Mouse (Mus musculus) lung, embryonic 14.5 days (tissue): ENCODE data around the gene Foxp4. TPM values are rescaled to one million over a fixed set of nuclear protein-coding genes. Genes with fewer than 3 reads are reported as not detected.
A peak's percentile ranks its signal among the peaks of the same experiment; 100 is the strongest.

Experiments
- ATAC-seq: fragments of 200-750 bp; cut with Nextera tagmentation; 2 replicates; pipeline ENCODE4 v1.8.0; 2017; ENCODE audit warnings: mild to moderate bottlenecking, moderate TSS enrichment, moderate library complexity; ENCODE audit not compliant: insufficient read depth
- DNase-seq: peaks from one replicate; pipeline ENCODE4 v3.0.0-alpha.2; 2015
- H3K27ac ChIP-seq: fragments of 300-500 bp; sonication (generic); 2 replicates; pipeline ENCODE4 v1.5.1; 2014; ENCODE audit warnings: low read depth, mild to moderate bottlenecking, moderate library complexity
- H3K27me3 ChIP-seq: fragments of 300-500 bp; sonication (generic); 2 replicates; pipeline ENCODE4 v1.6.1; 2014; ENCODE audit warnings: low read length, control low read depth; ENCODE audit not compliant: insufficient read depth
- H3K36me3 ChIP-seq: fragments of 300-500 bp; sonication (generic); 2 replicates; pipeline ENCODE4 v1.6.1; 2014; ENCODE audit warnings: control low read depth; ENCODE audit not compliant: insufficient read depth
- H3K4me1 ChIP-seq: fragments of 300-500 bp; sonication (generic); 2 replicates; pipeline ENCODE4 v1.6.1; 2014; ENCODE audit warnings: antibody characterized with exemption, control low read depth; ENCODE audit not compliant: insufficient read depth
- H3K4me2 ChIP-seq: fragments of 300-500 bp; sonication (generic); 2 replicates; pipeline ENCODE4 v1.6.1; 2014; ENCODE audit warnings: mild to moderate bottlenecking
- H3K4me3 ChIP-seq: fragments of 300-500 bp; sonication (generic); 2 replicates; pipeline ENCODE4 v1.5.1; 2014; ENCODE audit warnings: low read depth, low read length
- H3K9ac ChIP-seq: fragments of 300-500 bp; sonication (generic); 2 replicates; pipeline ENCODE4 v1.6.1; 2014
- H3K9me3 ChIP-seq: fragments of 300-500 bp; sonication (generic); 2 replicates; pipeline ENCODE4 v1.6.1; 2016; ENCODE audit warnings: low read depth, low read length, control low read depth
- CTCF ChIP-seq: IDR thresholded peaks from 2 replicates; pipeline ENCODE4 v1.5.1; 2016; ENCODE audit warnings: antibody characterized with exemption, low read depth
- WGBS: fragments of 180-500 bp; shearing (Covaris S2); extraction: QIAGEN DNeasy Blood & Tissue Kit; methylation state at CpG from one replicate; pipeline ENCODE4 v1.1.7; 2014; 5-methylcytosine and 5-hydroxymethylcytosine counted together
- polyA plus RNA-seq: library from polyadenylated mRNA; unstranded; fragments of >200 nt; fragmentation: Nextera tagmentation; extraction: Ambion mirVana; gene quantifications from 2 replicates; pipeline ENCODE4 v1.2.1, GENCODE M21; 2014

Gene Foxp4
- polyA plus RNA-seq, 1 experiment from 2014 or later, result 42.2 TPM

DNA sequence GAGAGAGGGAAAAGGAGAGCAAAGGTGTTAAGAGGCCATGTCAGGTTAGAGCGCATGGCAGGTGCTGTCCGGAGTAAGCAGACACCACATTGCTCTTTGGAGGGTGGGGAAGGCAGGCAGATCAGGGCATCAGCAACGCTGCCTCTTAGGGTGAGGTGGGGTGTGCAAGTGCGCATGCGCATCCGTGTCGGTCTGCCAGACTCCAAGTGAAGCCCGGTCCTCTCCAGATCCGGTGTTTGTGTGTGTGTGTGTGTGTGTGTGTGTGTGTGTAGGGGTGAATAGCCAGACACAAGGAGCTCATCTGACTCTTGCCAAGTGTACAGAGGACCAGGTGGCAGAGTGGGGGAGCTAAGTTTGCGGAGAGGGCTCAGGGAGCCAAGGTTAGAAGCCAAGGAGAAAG is 58.4 kb downstream of the Foxp4 start:
- Histone ChIP-seq H3K9me3 (no peaks in the 10 kb centered on the region), H3K36me3 (peaks cover 43% of the 10 kb centered on the region), H3K9ac (no peak overlapping the region), H3K4me2 (no peak overlapping the region), H3K4me1 (0 out of 2 replicates have a peak, but pooled peaks cover 3% of the 10 kb centered on the region), H3K27ac (no peak overlapping the region), H3K27me3 (no peaks in the 10 kb centered on the region), H3K4me3 (no peak overlapping the region)
- DNase-seq (no peak), ATAC-seq (no peak)
- 62% methylated on average over 10 of the region's 10 CpGs for WGBS
- no peak for TF ChIP-seq CTCF

- Histone ChIP-seq H3K9me3 (no peaks in the 10 kb centered on the region), H3K27me3 (no peaks in the 10 kb centered on the region), H3K4me1 (0 out of 2 replicates have a peak, but pooled peaks cover 3% of the 10 kb centered on the region), H3K4me3 (no peak overlapping the region), H3K9ac (no peak overlapping the region), H3K27ac (no peak overlapping the region), H3K36me3 (peaks cover 27% of the 10 kb centered on the region), H3K4me2 (0 out of 2 replicates have a peak overlapping the region, but pooled peaks have one; percentile 10)
- WGBS, result 2% methylated on average over 17 of the region's 17 CpGs
- DNase-seq, result peak; percentile 95
- peak; percentile 98 for TF ChIP-seq CTCF
- ATAC-seq, result peak; percentile 85
Measured at GRCm38 (mm10) chr17:47864496-47864895, 59.9 kb downstream of the Foxp4 start.

- peak overlapping the region; percentile 25; the same call in 1 of the 2 replicates for H3K27ac ChIP-seq
- ATAC-seq, result peak; percentile 38; the same call in 1 of the 2 replicates
- 0 out of 2 replicates have a peak overlapping the region, but pooled peaks have one; percentile 7 for H3K4me2 ChIP-seq
Measured at GRCm38 (mm10) chr17:47863437-47863836, 61.0 kb downstream of the Foxp4 start.

GRCm38 (mm10) chr17:47863023-47863422 is 61.4 kb downstream of the Foxp4 start:
- TF ChIP-seq CTCF, result no peak
- H3K4me3 ChIP-seq, result no peak overlapping the region
- no peak overlapping the region for H3K9ac ChIP-seq
- H3K27ac ChIP-seq, result 0 out of 2 replicates have a peak overlapping the region, but pooled peaks have one; percentile 25
- H3K36me3 ChIP-seq, result peaks cover 13% of the 10 kb centered on the region
- no peaks in the 10 kb centered on the region for H3K27me3 ChIP-seq
- no peak for ATAC-seq
- H3K4me1 ChIP-seq, result 0 out of 2 replicates have a peak, but pooled peaks cover 3% of the 10 kb centered on the region
- no peaks in the 10 kb centered on the region for H3K9me3 ChIP-seq
- DNase-seq, result no peak
- H3K4me2 ChIP-seq, result no peak overlapping the region
- WGBS, result 40% methylated on average over 4 of the region's 4 CpGs

More at GRCm38 (mm10) chr17:47863437-47863836, 61.0 kb downstream of the Foxp4 start:
- peaks cover 17% of the 10 kb centered on the region for H3K36me3 ChIP-seq
- H3K4me3 ChIP-seq, result no peak overlapping the region
- DNase-seq, result peak; percentile 32
- no peak overlapping the region for H3K9ac ChIP-seq
- WGBS, result 11% methylated on average over 11 of the region's 11 CpGs
- no peaks in the 10 kb centered on the region for H3K9me3 ChIP-seq
- TF ChIP-seq CTCF, result no peak; the same call in 1 of the 2 replicates
- no peaks in the 10 kb centered on the region for H3K27me3 ChIP-seq
- H3K4me1 ChIP-seq, result 0 out of 2 replicates have a peak, but pooled peaks cover 3% of the 10 kb centered on the region

DNA sequence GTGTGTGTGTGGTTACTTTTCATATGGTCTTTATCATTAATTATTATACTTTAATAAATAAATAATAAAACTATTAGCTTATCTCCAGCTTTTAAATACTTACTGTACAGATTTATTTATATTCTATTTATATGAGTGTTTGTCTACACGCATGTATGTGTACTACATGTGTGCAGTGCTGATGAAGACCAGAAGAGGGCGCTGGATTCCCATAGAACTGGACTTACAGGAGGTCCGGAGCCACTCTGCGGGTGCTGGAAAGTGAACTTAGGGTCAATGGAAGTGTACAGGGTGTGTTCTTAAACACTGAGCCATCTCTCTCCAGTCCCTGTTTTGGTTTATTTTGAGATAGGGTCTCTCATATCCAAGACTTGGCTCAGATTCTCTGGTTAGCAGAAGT is 68.9 kb downstream of the Foxp4 start:
- H3K9ac ChIP-seq, result no peak overlapping the region
- peak; percentile 28 for TF ChIP-seq CTCF
- H3K4me3 ChIP-seq, result no peak overlapping the region
- DNase-seq (no peak), ATAC-seq (no peak)
- H3K27me3 ChIP-seq, result no peaks in the 10 kb centered on the region
- no peaks in the 10 kb centered on the region for H3K4me1 ChIP-seq
- H3K36me3 ChIP-seq, result no peaks in the 10 kb centered on the region
- H3K27ac ChIP-seq, result no peak overlapping the region
- 83% methylated on average over 4 of the region's 4 CpGs for WGBS
- no peak overlapping the region for H3K4me2 ChIP-seq
- no peaks in the 10 kb centered on the region for H3K9me3 ChIP-seq

GRCm38 (mm10) chr17:47854908-47855307 is 69.5 kb downstream of the Foxp4 start:
- no peaks in the 10 kb centered on the region for H3K36me3 ChIP-seq
- no peak overlapping the region for H3K4me3 ChIP-seq
- WGBS, result 78% methylated on average over 8 of the region's 8 CpGs
- ATAC-seq (no peak), DNase-seq (no peak)
- H3K4me1 ChIP-seq, result no peaks in the 10 kb centered on the region
- H3K9ac ChIP-seq, result no peak overlapping the region
- H3K9me3 ChIP-seq, result no peaks in the 10 kb centered on the region
- TF ChIP-seq CTCF, result no peak
- no peak overlapping the region for H3K27ac ChIP-seq
- H3K27me3 ChIP-seq, result no peaks in the 10 kb centered on the region
- no peak overlapping the region for H3K4me2 ChIP-seq

GRCm38 (mm10) chr17:47853760-47854159 is 70.7 kb downstream of the Foxp4 start:
- TF ChIP-seq CTCF, result no peak
- DNase-seq, result no peak
- 82% methylated on average over 4 of the region's 4 CpGs for WGBS
- no peak overlapping the region for H3K4me2 ChIP-seq
- no peak overlapping the region for H3K27ac ChIP-seq
- no peak overlapping the region for H3K4me3 ChIP-seq
- H3K4me1 ChIP-seq, result no peaks in the 10 kb centered on the region
- no peaks in the 10 kb centered on the region for H3K27me3 ChIP-seq
- no peak overlapping the region for H3K9ac ChIP-seq
- no peaks in the 10 kb centered on the region for H3K36me3 ChIP-seq
- H3K9me3 ChIP-seq, result no peaks in the 10 kb centered on the region
- no peak for ATAC-seq
